Comparison of ENCODE assay signal across 8 mouse cellular contexts in genomic region chr4:119072941-119073451, GRCm38 (mm10). TPM values are rescaled to one million over a fixed set of nuclear protein-coding genes. Genes with fewer than 3 reads are reported as not detected.
DNase-seq lines count a peak whose midpoint lies in the region; ATAC-seq and TF ChIP-seq lines count a peak whose summit lies in the region.

No protein-coding gene starts in this region.

- 0 out of 2 replicates have a peak, but pooled peaks cover 5% of the 10 kb centered on the region for H3K27me3 ChIP-seq in forebrain, embryonic 14.5 days (replicated peaks; ENCODE audit: control insufficient read depth, insufficient read depth, low read length)
- H3K27me3 ChIP-seq in limb, embryonic 15.5 days: 0 out of 2 replicates have a peak, but pooled peaks cover 2% of the 10 kb centered on the region
- no peaks in the 10 kb centered on the region for H3K27me3 ChIP-seq in stomach, embryonic 16.5 days (ENCODE audit: control insufficient read depth, insufficient read depth, low read length)

- WGBS in forebrain, embryonic 14.5 days: 3% methylated on average over 27 of the region's 28 CpGs
- WGBS in limb, embryonic 15.5 days: 4% methylated on average over 20 of the region's 28 CpGs
- 16% methylated on average over 28 of the region's 28 CpGs for WGBS in stomach, embryonic 16.5 days

- peak overlapping the region; percentile 20; the same call in 1 of the 2 replicates for H3K4me3 ChIP-seq in forebrain, embryonic 14.5 days (ENCODE audit: low read depth, low read length)
- peak overlapping the region; percentile 23 for H3K4me3 ChIP-seq in limb, embryonic 15.5 days
- peak overlapping the region; percentile 20 for H3K4me3 ChIP-seq in stomach, embryonic 16.5 days (replicated peaks; ENCODE audit: low read length)
- H3K4me3 ChIP-seq in layer of hippocampus, adult 2 months: no peak overlapping the region

- no peak for TF ChIP-seq CTCF in layer of hippocampus, adult 2 months (conservative IDR thresholded peaks at IDR 0.05)

- peak; percentile 60; the same call in 1 of the 2 replicates for ATAC-seq in forebrain, embryonic 14.5 days
- peak; percentile 88 for ATAC-seq in limb, embryonic 15.5 days (ENCODE audit: insufficient number of reproducible peaks, low FRiP score, low TSS enrichment, low read depth)
- peak; percentile 92 for ATAC-seq in stomach, embryonic 16.5 days (ENCODE audit: insufficient read depth, low FRiP score)

- intact Hi-C loops in left cerebral cortex, postnatal 25 days (cut with DNase I): no loop called here

- no peaks in the 10 kb centered on the region for H3K9me3 ChIP-seq in forebrain, embryonic 14.5 days (replicated peaks; ENCODE audit: control insufficient read depth, low read length)
- H3K9me3 ChIP-seq in limb, embryonic 15.5 days: no peaks in the 10 kb centered on the region
- H3K9me3 ChIP-seq in stomach, embryonic 16.5 days (replicated peaks; ENCODE audit: control insufficient read depth, low read length): no peaks in the 10 kb centered on the region

- DNase-seq in testis, postnatal 10 days (ENCODE audit: low spot score): peak; percentile 46
- DNase-seq in testis, postnatal 14 days (ENCODE audit: low spot score): no peak
- DNase-seq in forebrain, embryonic 14.5 days (ENCODE audit: low spot score): peak; percentile 46
- no peak for DNase-seq in left cerebral cortex, postnatal 25 days (ENCODE audit: low spot score in 2 of 2)
- DNase-seq in layer of hippocampus, adult 2 months (ENCODE audit: low spot score in 2 of 2): no peak
- no peak for DNase-seq in cerebellum, postnatal 4 days (ENCODE audit: low spot score in 2 of 2)

- H3K4me1 ChIP-seq in forebrain, embryonic 14.5 days (ENCODE audit: control insufficient read depth, insufficient read depth, low read length): peaks cover 20% of the 10 kb centered on the region
- peaks cover 66% of the 10 kb centered on the region for H3K4me1 ChIP-seq in limb, embryonic 15.5 days
- H3K4me1 ChIP-seq in stomach, embryonic 16.5 days (ENCODE audit: control insufficient read depth, insufficient read depth, low read length): peaks cover 32% of the 10 kb centered on the region

- peak overlapping the region; percentile 48 for H3K9ac ChIP-seq in forebrain, embryonic 14.5 days (ENCODE audit: low read length)
- no peak overlapping the region for H3K9ac ChIP-seq in limb, embryonic 15.5 days
- peak overlapping the region; percentile 65 for H3K9ac ChIP-seq in stomach, embryonic 16.5 days (ENCODE audit: low read length)

- H3K36me3 ChIP-seq in forebrain, embryonic 14.5 days (ENCODE audit: control insufficient read depth, insufficient read depth, low read length): no peaks in the 10 kb centered on the region
- no peaks in the 10 kb centered on the region for H3K36me3 ChIP-seq in limb, embryonic 15.5 days
- no peaks in the 10 kb centered on the region for H3K36me3 ChIP-seq in stomach, embryonic 16.5 days (ENCODE audit: control insufficient read depth, insufficient read depth, low read length)

- peak overlapping the region; percentile 45 for H3K4me2 ChIP-seq in forebrain, embryonic 14.5 days (ENCODE audit: low read length)
- H3K4me2 ChIP-seq in limb, embryonic 15.5 days: peak overlapping the region; percentile 44
- peak overlapping the region; percentile 51 for H3K4me2 ChIP-seq in stomach, embryonic 16.5 days (ENCODE audit: low read depth, low read length)

- H3K27ac ChIP-seq in forebrain, embryonic 14.5 days (ENCODE audit: low read depth, low read length): no peak overlapping the region
- H3K27ac ChIP-seq in limb, embryonic 15.5 days: peak overlapping the region; percentile 91
- H3K27ac ChIP-seq in stomach, embryonic 16.5 days (ENCODE audit: low read length): peak overlapping the region; percentile 90
- no peak overlapping the region for H3K27ac ChIP-seq in layer of hippocampus, adult 2 months

RNA-seq across cellular contexts. Expression of gene Slc2a1, which starts 35.5 kb away (rescaled TPM):
- 85.3 and 96.7 TPM in 2 replicates for polyA plus RNA-seq in forebrain, embryonic 14.5 days (2014; fragmentation: Nextera tagmentation; extraction: Ambion mirVana)
- polyA plus RNA-seq in limb, embryonic 15.5 days (2015; fragmentation: Nextera tagmentation; extraction: Ambion mirVana): 179 and 208 TPM in 2 replicates
- 142 and 155 TPM in 2 replicates for polyA plus RNA-seq in stomach, embryonic 16.5 days (2015; fragmentation: Nextera tagmentation; extraction: Ambion mirVana)
- total RNA-seq in left cerebral cortex, postnatal 25 days (2021): 100 to 1,000 TPM in 1 of 2 experiments, 10 to 100 TPM in 1; 95.0 to 111 TPM
- 10 to 100 TPM; 94.5 to 96.4 TPM for total RNA-seq in layer of hippocampus, adult 2 months (2021)

Comparison
In these comparisons a context has a peak if more than half of its experiments do, and no peak if none do; other contexts are left out.
1. DNase-seq: peak in testis, postnatal 10 days (single experiment) and forebrain, embryonic 14.5 days (single experiment); none in testis, postnatal 14 days (single experiment), left cerebral cortex, postnatal 25 days (0 of 2), layer of hippocampus, adult 2 months (0 of 2) and cerebellum, postnatal 4 days (0 of 2).
2. H3K27ac ChIP-seq: peak in limb, embryonic 15.5 days (single experiment) and stomach, embryonic 16.5 days (single experiment); none in forebrain, embryonic 14.5 days (single experiment) and layer of hippocampus, adult 2 months (single experiment).
3. Peak in every context shown above with its lines, with median percentiles within 50 percentile points of each other: ATAC-seq and H3K4me2 ChIP-seq.